Mouse (Mus musculus): ENCODE data around the gene Psg16. TPM values are rescaled to one million over a fixed set of nuclear protein-coding genes. Genes with fewer than 3 reads are reported as not detected.

Gene Psg16
- not detected for polyA plus RNA-seq (2014; fragmentation: Illumina TruSeq; extraction: RNeasy Lipid Tissue Mini Kit (QIAGEN cat#74804); ENCODE audit: low read depth, low replicate concordance)

GRCm38 (mm10) chr7:17073904-17074615 lies at the start of gene Psg16:
Psg16 (plus strand) TSS chr7:17074040.

DNA sequence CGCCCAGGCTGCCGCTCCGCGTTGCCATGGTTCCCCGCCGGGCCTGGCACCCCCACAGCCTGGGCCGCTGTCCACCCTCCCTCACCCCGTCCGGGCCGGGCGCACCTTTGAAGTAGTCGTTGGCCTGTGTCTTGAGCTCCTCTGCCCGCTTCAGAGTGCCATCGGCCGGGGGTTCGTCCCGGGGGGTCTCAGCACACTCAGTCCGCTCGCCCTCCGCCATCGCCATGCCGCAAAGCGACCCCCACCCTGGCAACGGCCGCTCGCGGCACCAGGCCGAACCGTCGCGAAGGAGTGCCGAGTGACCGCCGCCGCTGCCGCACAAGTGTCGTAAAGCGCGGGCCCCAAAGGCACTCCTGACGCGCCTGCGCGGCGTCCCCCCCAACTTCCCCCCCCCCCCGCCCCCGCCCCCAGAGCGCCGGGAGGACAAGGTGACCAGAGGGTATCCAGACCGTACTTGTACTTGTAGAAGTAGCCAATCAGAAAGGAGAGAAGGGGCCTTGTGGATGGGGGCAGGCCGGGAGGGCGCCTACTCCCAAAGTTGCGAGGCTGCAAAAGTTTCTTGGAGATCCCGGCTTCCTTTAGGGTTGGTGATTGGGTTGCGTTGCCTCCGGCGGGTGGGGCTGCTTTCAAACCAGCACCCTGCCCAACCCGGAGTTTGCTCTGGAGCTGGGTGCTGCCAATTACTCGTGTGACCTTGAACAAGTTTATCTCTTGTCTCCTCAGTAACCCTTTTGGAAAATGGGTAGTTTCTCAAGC lies 46.1 kb upstream of the Psg16 start, which contains the start of gene Ppp5c:
Gene Ppp5c (minus strand): TSS at position 337 of the 756 bp plus-strand sequence.

DNA sequence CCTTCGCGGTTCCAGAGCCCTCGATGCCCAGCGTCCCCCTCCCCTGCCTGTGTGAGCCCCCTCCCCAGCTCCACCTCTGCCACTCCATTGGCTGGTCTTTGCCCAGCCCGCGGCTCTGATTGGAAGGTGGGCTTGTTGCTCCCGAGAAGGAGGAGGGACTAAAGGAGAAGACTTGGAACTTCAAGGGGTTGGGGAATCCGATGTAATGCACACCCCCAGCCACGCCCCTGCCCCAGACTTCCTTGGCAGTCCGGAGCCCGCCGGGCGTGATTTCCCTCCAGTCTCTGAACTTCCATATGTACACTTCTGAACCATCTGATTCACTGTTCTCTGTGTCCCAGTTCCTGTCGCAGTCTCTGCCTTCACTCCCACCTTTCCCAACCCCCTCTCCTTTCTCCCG lies 11.5 kb upstream of the Psg16 start, which contains the start of gene Hif3a:
Gene Hif3a (minus strand): TSS at position 39 of the 400 bp plus-strand sequence.

GRCm38 (mm10) chr7:17149931-17150330 lies 76.1 kb downstream of the Psg16 start, which contains the start of gene Ceacam3:
Ceacam3 (plus strand) TSS chr7:17150282.

Other genes with a start within 250 kb of the Psg16 start
- 16.4 TPM for gene Prkd2, start 231.1 kb upstream of the Psg16 start, polyA plus RNA-seq (2014; fragmentation: Illumina TruSeq; extraction: RNeasy Lipid Tissue Mini Kit (QIAGEN cat#74804); ENCODE audit: low read depth, low replicate concordance)
- 9.5 TPM for gene Dact3, start 198.7 kb upstream of the Psg16 start, polyA plus RNA-seq (2014; fragmentation: Illumina TruSeq; extraction: RNeasy Lipid Tissue Mini Kit (QIAGEN cat#74804); ENCODE audit: low read depth, low replicate concordance)
- gene Gng8, start 182.3 kb upstream of the Psg16 start, polyA plus RNA-seq (2014; fragmentation: Illumina TruSeq; extraction: RNeasy Lipid Tissue Mini Kit (QIAGEN cat#74804); ENCODE audit: low read depth, low replicate concordance), result 3.7 TPM
- gene Ptgir, start 167.6 kb upstream of the Psg16 start, polyA plus RNA-seq (2014; fragmentation: Illumina TruSeq; extraction: RNeasy Lipid Tissue Mini Kit (QIAGEN cat#74804); ENCODE audit: low read depth, low replicate concordance), result 3.4 TPM
- gene Calm3, start 149.9 kb upstream of the Psg16 start, polyA plus RNA-seq (2014; fragmentation: Illumina TruSeq; extraction: RNeasy Lipid Tissue Mini Kit (QIAGEN cat#74804); ENCODE audit: low read depth, low replicate concordance), result 115 TPM
- 3.4 TPM for gene Pnmal2, start 129.4 kb upstream of the Psg16 start, polyA plus RNA-seq (2014; fragmentation: Illumina TruSeq; extraction: RNeasy Lipid Tissue Mini Kit (QIAGEN cat#74804); ENCODE audit: low read depth, low replicate concordance)
- 0.10 TPM for gene Pnmal1, start 114.4 kb upstream of the Psg16 start, polyA plus RNA-seq (2014; fragmentation: Illumina TruSeq; extraction: RNeasy Lipid Tissue Mini Kit (QIAGEN cat#74804); ENCODE audit: low read depth, low replicate concordance)
- gene Gm42372, start 91.0 kb upstream of the Psg16 start, polyA plus RNA-seq (2014; fragmentation: Illumina TruSeq; extraction: RNeasy Lipid Tissue Mini Kit (QIAGEN cat#74804); ENCODE audit: low read depth, low replicate concordance), result not detected
- 3.9 TPM for gene Ccdc8, start 81.3 kb upstream of the Psg16 start, polyA plus RNA-seq (2014; fragmentation: Illumina TruSeq; extraction: RNeasy Lipid Tissue Mini Kit (QIAGEN cat#74804); ENCODE audit: low read depth, low replicate concordance)
- 78.9 TPM for gene Ppp5c, start 46.1 kb upstream of the Psg16 start, polyA plus RNA-seq (2014; fragmentation: Illumina TruSeq; extraction: RNeasy Lipid Tissue Mini Kit (QIAGEN cat#74804); ENCODE audit: low read depth, low replicate concordance)
- 0.84 TPM for gene Hif3a, start 11.6 kb upstream of the Psg16 start, polyA plus RNA-seq (2014; fragmentation: Illumina TruSeq; extraction: RNeasy Lipid Tissue Mini Kit (QIAGEN cat#74804); ENCODE audit: low read depth, low replicate concordance)
- not detected for gene Ceacam3, start 76.2 kb downstream of the Psg16 start, polyA plus RNA-seq (2014; fragmentation: Illumina TruSeq; extraction: RNeasy Lipid Tissue Mini Kit (QIAGEN cat#74804); ENCODE audit: low read depth, low replicate concordance)
- not detected for gene Psg29, start 129.4 kb downstream of the Psg16 start, polyA plus RNA-seq (2014; fragmentation: Illumina TruSeq; extraction: RNeasy Lipid Tissue Mini Kit (QIAGEN cat#74804); ENCODE audit: low read depth, low replicate concordance)